Mouse (Mus musculus): Measurements from ENCODE around the gene Actr10.

- TF ChIP-seq CTCF (IDR thresholded peaks at IDR 0.05; ENCODE audit: control insufficient read depth, insufficient read depth, insufficient replicate concordance, low read depth, low read length): no peak
- TF ChIP-seq POLR2A (IDR thresholded peaks at IDR 0.05; ENCODE audit: control insufficient read depth, low read depth, low read length): 0 out of 2 replicates have a peak, but pooled peaks have one; percentile 7
Observed at GRCm38 (mm10) chr12:70968791-70969307, 31.2 kb downstream of the Actr10 start.

All from testis, adult 2 months (tissue).